Mouse (Mus musculus): ENCODE data around the gene Six1. TPM values are rescaled to one million over a fixed set of nuclear protein-coding genes. Genes with fewer than 3 reads are reported as not detected.
"Not testable (repeated sequence)": the region's sequence is repeated elsewhere in the genome, so short reads cannot be mapped to it uniquely, and the experiment has no call there.

Six1 gene
- 38.4 and 45.4 TPM in 2 replicates for polyA plus RNA-seq (2016; fragmentation: Nextera tagmentation; extraction: Ambion mirVana)

DNA sequence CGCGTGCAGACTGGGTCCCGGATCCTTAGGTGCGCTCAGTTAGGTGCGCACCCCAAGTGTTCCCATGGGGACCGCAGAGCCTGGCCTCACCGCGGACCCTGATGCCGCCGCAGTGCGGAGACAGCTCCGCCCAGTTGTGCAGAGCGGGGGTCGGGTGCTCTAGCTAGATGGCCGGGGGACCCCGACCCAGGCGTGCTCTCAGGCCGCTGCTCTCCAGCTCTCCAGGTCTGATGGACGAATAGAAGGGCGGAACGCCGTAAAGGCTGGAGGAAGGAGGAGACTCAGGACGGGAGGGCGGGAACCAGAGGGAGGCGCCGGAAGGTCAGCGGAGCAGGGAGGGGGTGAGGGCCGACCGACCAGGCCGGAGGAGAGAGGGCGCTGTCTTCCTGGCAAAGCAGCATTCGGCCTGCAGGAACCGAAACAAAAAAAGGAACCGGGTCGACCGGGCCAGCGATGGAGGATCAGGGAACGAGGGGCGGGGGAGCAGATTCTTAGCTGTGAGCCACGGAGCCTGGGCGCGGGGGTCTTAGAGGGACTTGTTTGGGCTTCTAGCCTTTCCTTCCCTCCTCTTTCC lies at the start of gene Six1:
Gene Six1, minus strand, starts transcription at position 220 of the 574 bp plus-strand sequence.
- under 1% methylated on average over 42 of the region's 42 CpGs for WGBS
- H3K4me1 ChIP-seq, result peaks cover 83% of the 10 kb centered on the region
- peak within 1 kb of the TSS; percentile 91 for H3K27ac ChIP-seq (replicated peaks)
- peak; percentile 92 for DNase-seq (ENCODE audit: low spot score)
- H3K27me3 ChIP-seq (replicated peaks; ENCODE audit: low read depth, poor library complexity, severe bottlenecking), result peaks cover 81% of the 10 kb centered on the region
- H3K9me3 ChIP-seq, result no peaks in the 10 kb centered on the region
- no peaks in the 10 kb centered on the region for H3K36me3 ChIP-seq (replicated peaks)
- H3K4me3 ChIP-seq, result peak within 1 kb of the TSS; percentile 68

DNA sequence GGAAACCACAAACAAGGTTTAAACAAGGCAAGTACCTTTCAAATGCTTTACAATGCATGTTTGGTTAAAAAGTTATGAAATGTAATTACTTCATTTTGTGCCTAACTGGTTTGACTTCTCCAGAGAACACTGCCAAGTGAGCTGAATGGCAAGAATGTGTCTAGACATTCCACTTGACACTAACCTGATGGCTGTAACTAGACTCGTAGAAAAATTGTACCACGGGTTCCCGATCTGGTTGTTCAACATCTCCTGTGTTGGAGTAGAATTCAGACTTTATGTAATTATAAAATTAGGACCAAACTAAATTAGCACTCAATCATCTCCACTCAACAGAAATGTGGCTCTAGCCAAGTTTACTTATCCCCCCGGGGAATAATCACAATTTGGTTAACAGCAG lies 44.9 kb upstream of the Six1 start:
- WGBS, result 88% methylated on average over 4 of the region's 4 CpGs
- H3K36me3 ChIP-seq (replicated peaks), result peaks cover 49% of the 10 kb centered on the region
- H3K4me1 ChIP-seq, result peaks cover 6% of the 10 kb centered on the region
- no peak overlapping the region for H3K4me3 ChIP-seq
- H3K27ac ChIP-seq (replicated peaks), result no peak overlapping the region
- DNase-seq (ENCODE audit: low spot score), result no peak
- peaks cover 5% of the 10 kb centered on the region; the same call in 1 of the 2 replicates for H3K9me3 ChIP-seq
- H3K27me3 ChIP-seq (replicated peaks; ENCODE audit: low read depth, poor library complexity, severe bottlenecking), result no peaks in the 10 kb centered on the region

GRCm38 (mm10) chr12:73096177-73096576 lies 42.5 kb upstream of the Six1 start:
- not testable (repeated sequence) for H3K4me1 ChIP-seq; H3K4me3 ChIP-seq; H3K27ac ChIP-seq (replicated peaks); H3K27me3 ChIP-seq (replicated peaks; ENCODE audit: low read depth, poor library complexity, severe bottlenecking); H3K9me3 ChIP-seq; DNase-seq (ENCODE audit: low spot score)
- H3K36me3 ChIP-seq (replicated peaks), result peaks cover 25% of the 10 kb centered on the region
- WGBS, result 92% methylated on average over 5 of the region's 5 CpGs

DNA sequence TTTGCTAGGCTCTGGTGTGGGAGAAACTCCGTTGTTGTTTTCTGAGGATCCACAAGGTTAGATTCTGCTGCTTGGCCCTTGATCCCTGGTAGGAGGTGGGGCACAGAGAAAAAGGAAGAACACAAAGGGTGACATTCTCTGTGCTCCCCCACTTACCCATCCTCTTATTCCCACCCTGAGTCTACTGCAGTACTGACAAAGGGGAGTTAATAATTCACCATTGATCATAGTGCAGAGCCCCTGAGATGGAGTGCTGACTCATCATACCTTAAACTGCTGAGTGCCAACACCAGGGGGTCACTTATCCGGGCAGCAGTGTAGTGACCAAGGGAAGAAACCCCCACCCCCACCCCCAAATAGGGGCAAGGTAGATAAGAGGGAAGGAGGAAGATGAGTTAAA lies 40.9 kb upstream of the Six1 start:
- H3K27me3 ChIP-seq (replicated peaks; ENCODE audit: low read depth, poor library complexity, severe bottlenecking), result no peaks in the 10 kb centered on the region
- no peak for DNase-seq (ENCODE audit: low spot score)
- H3K4me1 ChIP-seq, result no peaks in the 10 kb centered on the region
- H3K9me3 ChIP-seq, result no peaks in the 10 kb centered on the region
- H3K27ac ChIP-seq (replicated peaks), result no peak overlapping the region
- 34% methylated on average over 2 of the region's 2 CpGs for WGBS
- peaks cover 10% of the 10 kb centered on the region; the same call in 1 of the 2 replicates for H3K36me3 ChIP-seq (replicated peaks)
- no peak overlapping the region for H3K4me3 ChIP-seq

- Histone ChIP-seq H3K9me3 (no peaks in the 10 kb centered on the region), H3K27ac (replicated peaks) (no peak overlapping the region), H3K27me3 (replicated peaks; ENCODE audit: low read depth, poor library complexity, severe bottlenecking) (no peaks in the 10 kb centered on the region), H3K4me1 (no peaks in the 10 kb centered on the region), H3K36me3 (replicated peaks) (0 out of 2 replicates have a peak, but pooled peaks cover 7% of the 10 kb centered on the region), H3K4me3 (no peak overlapping the region)
- no peak for DNase-seq (ENCODE audit: low spot score)
- 75% methylated on average over 2 of the region's 2 CpGs for WGBS
These were observed 40.5 kb upstream of the Six1 start for GRCm38 (mm10) chr12:73094189-73094588.

DNA sequence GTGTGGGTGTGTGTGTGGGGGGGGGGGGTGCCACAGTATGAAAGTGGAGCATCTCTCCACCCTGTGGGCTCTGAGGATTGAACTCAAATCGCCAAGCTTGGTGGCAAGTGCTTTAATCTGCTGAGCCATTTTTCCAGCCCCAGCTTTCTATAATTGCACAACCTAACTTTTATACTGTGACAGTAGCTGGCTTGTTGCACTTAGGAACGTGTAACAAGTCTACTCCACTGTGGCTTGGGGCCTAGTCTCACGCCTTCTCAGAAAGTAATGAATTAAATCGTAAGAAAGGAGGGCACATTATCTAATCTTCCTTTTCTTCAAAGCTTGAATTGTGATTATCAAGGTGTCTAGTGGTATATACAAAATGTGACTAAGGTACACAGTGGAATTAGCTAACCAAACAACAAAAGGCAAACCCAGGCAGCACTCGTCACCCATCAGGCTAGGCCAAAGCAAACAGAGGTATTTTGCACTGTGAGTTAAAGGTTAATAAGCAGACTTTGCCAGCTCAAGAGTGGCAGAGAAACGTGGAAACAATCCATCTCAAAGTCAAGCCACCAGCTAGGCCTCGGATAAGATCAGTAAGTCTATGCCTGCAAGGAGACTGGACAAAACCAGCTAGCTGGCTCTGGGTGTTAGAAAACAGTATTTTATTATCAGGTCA lies 37.1 kb upstream of the Six1 start:
- Histone ChIP-seq H3K36me3 (replicated peaks) (no peaks in the 10 kb centered on the region), H3K9me3 (no peaks in the 10 kb centered on the region), H3K27ac (replicated peaks) (no peak overlapping the region), H3K4me3 (no peak overlapping the region), H3K4me1 (no peaks in the 10 kb centered on the region), H3K27me3 (replicated peaks; ENCODE audit: low read depth, poor library complexity, severe bottlenecking) (no peaks in the 10 kb centered on the region)
- DNase-seq (ENCODE audit: low spot score), result no peak
- 79% methylated on average over 7 of the region's 7 CpGs for WGBS

- WGBS, result 66% methylated on average over 5 of the region's 5 CpGs
- DNase-seq (ENCODE audit: low spot score), result no peak
These were observed 35.2 kb upstream of the Six1 start for GRCm38 (mm10) chr12:73088911-73089310.

GRCm38 (mm10) chr12:73088500-73088899 lies 34.8 kb upstream of the Six1 start:
- Histone ChIP-seq H3K9me3 (no peaks in the 10 kb centered on the region), H3K27ac (replicated peaks) (no peak overlapping the region), H3K4me1 (no peaks in the 10 kb centered on the region), H3K27me3 (replicated peaks; ENCODE audit: low read depth, poor library complexity, severe bottlenecking) (no peaks in the 10 kb centered on the region), H3K36me3 (replicated peaks) (no peaks in the 10 kb centered on the region), H3K4me3 (no peak overlapping the region)
- WGBS, result 74% methylated on average over 5 of the region's 5 CpGs
- DNase-seq (ENCODE audit: low spot score), result no peak

More at GRCm38 (mm10) chr12:73088911-73089310, 35.2 kb upstream of the Six1 start:
- Histone ChIP-seq H3K9me3 (no peaks in the 10 kb centered on the region), H3K36me3 (replicated peaks) (no peaks in the 10 kb centered on the region), H3K27me3 (replicated peaks; ENCODE audit: low read depth, poor library complexity, severe bottlenecking) (no peaks in the 10 kb centered on the region), H3K4me1 (no peaks in the 10 kb centered on the region), H3K27ac (replicated peaks) (no peak overlapping the region), H3K4me3 (no peak overlapping the region)

DNA sequence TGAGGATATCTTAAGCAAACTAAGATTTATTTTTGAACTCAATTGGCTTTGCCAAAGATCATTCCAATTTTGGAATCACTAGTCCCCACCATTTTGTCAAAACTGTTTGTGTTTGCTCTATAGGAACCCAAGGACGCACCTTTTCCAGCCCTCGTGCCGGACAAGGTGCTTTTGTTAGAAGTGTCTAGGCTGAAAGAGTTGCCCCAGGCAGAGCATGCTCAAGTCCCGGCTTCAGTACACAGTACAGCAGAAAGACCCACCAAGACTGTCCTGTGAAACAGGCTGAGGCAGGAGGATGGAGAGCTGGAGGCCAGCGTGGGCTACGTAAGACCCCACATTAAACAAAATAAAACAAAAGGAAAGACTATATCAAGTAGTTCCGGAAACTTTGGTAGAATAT lies 33.4 kb upstream of the Six1 start:
- Histone ChIP-seq H3K27ac (replicated peaks) (no peak overlapping the region), H3K36me3 (replicated peaks) (no peaks in the 10 kb centered on the region), H3K4me1 (no peaks in the 10 kb centered on the region), H3K9me3 (no peaks in the 10 kb centered on the region), H3K27me3 (replicated peaks; ENCODE audit: low read depth, poor library complexity, severe bottlenecking) (no peaks in the 10 kb centered on the region), H3K4me3 (no peak overlapping the region)
- 71% methylated on average over 7 of the region's 7 CpGs for WGBS
- no peak for DNase-seq (ENCODE audit: low spot score)

DNA sequence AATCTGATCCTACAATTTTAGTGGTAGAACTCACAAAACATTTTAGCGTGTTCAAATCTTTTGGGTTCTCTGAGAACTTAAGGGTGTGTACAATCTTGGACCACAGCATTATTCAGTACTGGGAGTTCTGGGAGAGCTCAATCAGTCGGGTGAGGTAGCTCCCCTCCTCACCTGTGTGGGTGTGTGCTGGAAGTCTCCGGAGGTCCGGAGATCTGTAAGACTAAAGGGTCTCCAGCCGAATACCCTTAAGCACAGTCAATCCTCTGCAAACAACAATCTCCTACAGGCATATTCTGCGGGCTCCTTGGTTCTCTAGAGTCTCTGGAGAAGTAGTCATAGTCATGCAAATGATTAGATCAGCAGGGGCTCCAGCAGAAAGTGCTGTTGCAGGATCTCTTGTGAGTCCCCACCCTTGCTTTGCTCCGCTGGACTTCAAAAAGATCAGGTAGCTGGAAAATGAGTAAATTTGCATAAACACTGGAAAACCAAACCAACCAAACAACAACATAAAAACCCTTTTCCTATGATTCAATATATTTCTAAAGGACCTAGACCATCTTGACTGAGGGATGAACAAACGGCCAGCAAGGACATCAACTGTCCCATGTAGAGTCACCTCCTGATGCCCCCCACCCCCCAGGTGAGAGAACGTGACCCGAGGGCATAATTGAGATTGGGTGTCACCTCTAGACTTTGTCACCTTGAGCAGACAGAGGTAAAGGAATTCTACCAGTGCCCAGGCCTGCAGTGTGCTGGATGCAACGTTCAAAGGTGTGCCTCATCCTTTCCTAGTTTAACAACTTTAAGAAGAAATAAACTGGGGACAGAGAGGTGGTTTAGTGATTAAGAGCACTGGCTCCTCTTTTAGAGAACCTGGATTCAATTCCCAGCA lies 32.3 kb upstream of the Six1 start:
- WGBS, result 28% methylated on average over 11 of the region's 11 CpGs
- H3K4me3 ChIP-seq, result no peak overlapping the region

GRCm38 (mm10) chr12:73083773-73084172 lies 30.1 kb upstream of the Six1 start:
- WGBS, result 80% methylated on average over 4 of the region's 4 CpGs
- H3K4me1 ChIP-seq, result no peaks in the 10 kb centered on the region
- no peaks in the 10 kb centered on the region for H3K27me3 ChIP-seq (replicated peaks; ENCODE audit: low read depth, poor library complexity, severe bottlenecking)
- H3K36me3 ChIP-seq (replicated peaks), result no peaks in the 10 kb centered on the region
- no peak for DNase-seq (ENCODE audit: low spot score)
- no peaks in the 10 kb centered on the region for H3K9me3 ChIP-seq
- H3K27ac ChIP-seq (replicated peaks), result no peak overlapping the region
- no peak overlapping the region for H3K4me3 ChIP-seq

More for the DNA sequence above, 32.3 kb upstream of the Six1 start:
- no peaks in the 10 kb centered on the region for H3K4me1 ChIP-seq
- H3K27ac ChIP-seq (replicated peaks), result no peak overlapping the region
- no peaks in the 10 kb centered on the region for H3K9me3 ChIP-seq
- H3K27me3 ChIP-seq (replicated peaks; ENCODE audit: low read depth, poor library complexity, severe bottlenecking), result no peaks in the 10 kb centered on the region
- no peaks in the 10 kb centered on the region for H3K36me3 ChIP-seq (replicated peaks)
- no peak for DNase-seq (ENCODE audit: low spot score)

DNA sequence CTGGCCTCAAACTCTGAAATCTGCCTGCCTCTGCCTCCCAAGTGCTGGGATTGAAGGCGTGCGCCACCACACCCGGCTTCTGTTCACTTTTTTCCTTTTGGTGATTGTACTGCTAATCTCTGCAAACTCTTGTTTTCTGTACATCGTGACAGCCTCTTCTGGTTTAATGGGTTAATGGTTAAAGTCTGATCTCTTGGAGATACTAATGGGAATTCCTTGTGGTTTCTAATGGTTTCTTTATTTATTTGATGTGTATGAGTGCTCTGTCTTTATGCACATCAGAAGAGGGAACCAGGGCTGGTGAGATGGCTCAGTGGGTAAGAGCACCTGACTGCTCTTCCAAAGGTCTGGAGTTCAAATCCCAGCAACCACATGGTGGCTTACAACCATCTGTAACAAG lies 28.1 kb upstream of the Six1 start:
- not testable (repeated sequence) for H3K27me3 ChIP-seq (replicated peaks; ENCODE audit: low read depth, poor library complexity, severe bottlenecking); H3K36me3 ChIP-seq (replicated peaks); H3K9me3 ChIP-seq; H3K27ac ChIP-seq (replicated peaks); H3K4me3 ChIP-seq; H3K4me1 ChIP-seq; DNase-seq (ENCODE audit: low spot score)
- WGBS, result 90% methylated on average over 4 of the region's 4 CpGs
